Mouse (Mus musculus) spleen, postnatal 14 days (tissue): ENCODE data around the gene Larp1b.
"Not testable (repeated sequence)": the region's sequence is repeated elsewhere in the genome, so short reads cannot be mapped to it uniquely, and the experiment has no call there.

ENCODE experiments used
- DNase-seq, 2 experiments: peaks; one replicate each; pipeline ENCODE4 v3.0.0; 2021 to 2022; ENCODE audit warnings: low spot score in 2 of 2

The Larp1b gene

GRCm38 (mm10) chr3:40949170-40949902 is at the start of gene Larp1b:
TSS of gene Larp1b (plus strand) at chr3:40949828.
- DNase-seq: peak; percentile 100

- DNase-seq: not testable (repeated sequence)
These were observed 47.2 kb upstream of the Larp1b start, which contains the start of gene 1700034I23Rik for GRCm38 (mm10) chr3:40902443-40902842. TSS of gene 1700034I23Rik (minus strand) at chr3:40902543.

GRCm38 (mm10) chr3:40938189-40938588 is 11.4 kb upstream of the Larp1b start:
- DNase-seq: no peak

- no peak for DNase-seq
These were observed 11.0 kb upstream of the Larp1b start for GRCm38 (mm10) chr3:40938592-40938991.

GRCm38 (mm10) chr3:40939019-40939418 is 10.6 kb upstream of the Larp1b start:
- no peak for DNase-seq

GRCm38 (mm10) chr3:40949903-40950600 is 424 bp downstream of the Larp1b start:
- DNase-seq: peak; percentile 37 to 54

- DNase-seq: peak; percentile 31 to 49
These were observed 1.1 kb downstream of the Larp1b start for GRCm38 (mm10) chr3:40950601-40951201.

- peak in 1 of 2 experiments; percentile 3 for DNase-seq
These were observed 1.7 kb downstream of the Larp1b start for GRCm38 (mm10) chr3:40951365-40951764.

- no peak for DNase-seq
These were observed 3.0 kb downstream of the Larp1b start for GRCm38 (mm10) chr3:40952606-40953005.

- no peak for DNase-seq
These were observed 5.2 kb downstream of the Larp1b start for GRCm38 (mm10) chr3:40954792-40955191.

- no peak for DNase-seq
These were observed 9.2 kb downstream of the Larp1b start for GRCm38 (mm10) chr3:40958831-40959230.

GRCm38 (mm10) chr3:40980758-40981157 is 31.1 kb downstream of the Larp1b start:
- no peak for DNase-seq

- no peak for DNase-seq
These were observed 37.9 kb downstream of the Larp1b start for GRCm38 (mm10) chr3:40987539-40987938.

- no peak for DNase-seq
These were observed 39.1 kb downstream of the Larp1b start for GRCm38 (mm10) chr3:40988722-40989121.

- no peak for DNase-seq
These were observed 41.9 kb downstream of the Larp1b start for GRCm38 (mm10) chr3:40991541-40991940.

GRCm38 (mm10) chr3:40995161-40995560 is 45.5 kb downstream of the Larp1b start:
- DNase-seq: no peak

GRCm38 (mm10) chr3:41009315-41009714 is 59.7 kb downstream of the Larp1b start:
- no peak for DNase-seq

GRCm38 (mm10) chr3:41009990-41010389 is 60.4 kb downstream of the Larp1b start:
- no peak for DNase-seq

- no peak for DNase-seq
These were observed 61.1 kb downstream of the Larp1b start for GRCm38 (mm10) chr3:41010701-41011100.

GRCm38 (mm10) chr3:41012451-41012850 is 62.8 kb downstream of the Larp1b start:
- no peak for DNase-seq

- no peak for DNase-seq
These were observed 65.3 kb downstream of the Larp1b start for GRCm38 (mm10) chr3:41014946-41015345.

GRCm38 (mm10) chr3:41018022-41018608 is 68.5 kb downstream of the Larp1b start:
- no peak for DNase-seq
